25 mouse cellular contexts compared by ENCODE assay signal in genomic region chr1:42916719-42917118, GRCm38 (mm10). TPM values are rescaled to one million over a fixed set of nuclear protein-coding genes. Genes with fewer than 3 reads are reported as not detected.
DNase-seq lines count a peak whose midpoint lies in the region; ATAC-seq and TF ChIP-seq lines count a peak whose summit lies in the region.
"Had no signal": no experiment of that assay in that cellular context is flagged by ENCODE, and none has a peak within 500 bp of the region (broad histone marks: within the 10 kb centered on the region; RNA-seq: fewer than 3 reads in every experiment).

No protein-coding gene starts in this region.

- H3K9me3 ChIP-seq in hindbrain, postnatal 0 days (ENCODE audit: low read length) = no peaks in the 10 kb centered on the region
- H3K9me3 ChIP-seq: embryonic facial prominence, embryonic 10.5 days; embryonic facial prominence, embryonic 12.5 days; forebrain, embryonic 10.5 days; forebrain, embryonic 12.5 days had no signal

- no peak overlapping the region for H3K4me3 ChIP-seq in hindbrain, postnatal 0 days (ENCODE audit: low read length)
- H3K4me3 ChIP-seq: embryonic facial prominence, embryonic 10.5 days; embryonic facial prominence, embryonic 12.5 days; forebrain, embryonic 10.5 days; forebrain, embryonic 12.5 days had no signal

- H3K4me2 ChIP-seq in hindbrain, postnatal 0 days (ENCODE audit: low read depth, low read length) = no peak overlapping the region
- H3K4me2 ChIP-seq: embryonic facial prominence, embryonic 12.5 days; forebrain, embryonic 12.5 days had no signal

- no peaks in the 10 kb centered on the region for H3K36me3 ChIP-seq in splenic B cell, adult 2 months (ENCODE audit: control insufficient read depth, insufficient read depth, low read length, poor library complexity, severe bottlenecking)
- no peaks in the 10 kb centered on the region for H3K36me3 ChIP-seq in hindbrain, postnatal 0 days (ENCODE audit: insufficient read depth, low read length)
- H3K36me3 ChIP-seq: embryonic facial prominence, embryonic 10.5 days; embryonic facial prominence, embryonic 12.5 days; forebrain, embryonic 10.5 days; forebrain, embryonic 12.5 days had no signal

- DNase-seq in A20 (ENCODE audit: low read depth, low spot score) = peak; percentile 10
- peak; percentile 3 for DNase-seq in splenic B cell, adult 2 months (ENCODE audit: low read depth, low spot score)
- DNase-seq in hindbrain, postnatal 0 days (ENCODE audit: low spot score) = no peak
- no peak for DNase-seq in urinary bladder, postnatal 25 days (ENCODE audit: low spot score)
- no peak for DNase-seq in ovary, adult 18-20 months (ENCODE audit: low spot score)
- DNase-seq: adrenal gland, adult 2 months; adrenal gland, postnatal 10 days; adrenal gland, postnatal 25 days; cerebellum, adult 11 months; cerebellum, adult 18-20 months; cerebellum, adult 8-10 months; cerebellum, adult 9-11 months; cerebellum, postnatal 14 days; cerebellum, postnatal 36 days had no signal

- 87% methylated on average over 7 of the region's 7 CpGs for WGBS in hindbrain, postnatal 0 days

- peak; percentile 87 for ATAC-seq in granulocyte monocyte progenitor cell, adult 5-6 weeks (replicated peaks; ENCODE audit: poor library complexity, severe bottlenecking)
- peak; percentile 72 for ATAC-seq in megakaryocyte, adult 5-6 weeks (ENCODE audit: poor library complexity, severe bottlenecking)
- no peak for ATAC-seq in erythroid progenitor cell, adult 5-6 weeks (replicated peaks; ENCODE audit: low FRiP score, poor library complexity, severe bottlenecking)
- no peak for ATAC-seq in hindbrain, postnatal 0 days
- ATAC-seq: forebrain, embryonic 14.5 days; forebrain, embryonic 16.5 days had no signal

- H3K27ac ChIP-seq in hindbrain, postnatal 0 days = no peak overlapping the region
- H3K27ac ChIP-seq: embryonic facial prominence, embryonic 10.5 days; embryonic facial prominence, embryonic 12.5 days; forebrain, embryonic 10.5 days; forebrain, embryonic 12.5 days had no signal

- H3K9ac ChIP-seq in hindbrain, postnatal 0 days (replicated peaks; ENCODE audit: low read length) = no peak overlapping the region
- H3K9ac ChIP-seq: embryonic facial prominence, embryonic 12.5 days; forebrain, embryonic 12.5 days had no signal

- no peak for TF ChIP-seq CTCF in hindbrain, postnatal 0 days (IDR thresholded peaks at IDR 0.05; ENCODE audit: low read depth)

- no peaks in the 10 kb centered on the region for H3K27me3 ChIP-seq in splenic B cell, adult 2 months (ENCODE audit: control insufficient read depth, insufficient read depth, low read length, poor library complexity, severe bottlenecking)
- no peaks in the 10 kb centered on the region for H3K27me3 ChIP-seq in hindbrain, postnatal 0 days (ENCODE audit: insufficient read depth, low read length)
- H3K27me3 ChIP-seq: embryonic facial prominence, embryonic 12.5 days had no signal

- H3K4me1 ChIP-seq in hindbrain, postnatal 0 days (ENCODE audit: insufficient read depth, low read length) = no peaks in the 10 kb centered on the region
- H3K4me1 ChIP-seq: embryonic facial prominence, embryonic 12.5 days; forebrain, embryonic 12.5 days had no signal

RNA-seq across cellular contexts. Expression of gene Gpr45, which starts 36.0 kb away (rescaled TPM):
- 0.51 TPM in 1 of 2 replicates, not detected in the other for total RNA-seq in granulocyte monocyte progenitor cell, adult 5-6 weeks (2014; fragmentation: Nextera tagmentation)
- 0.04 TPM in 1 of 2 replicates, not detected in the other for total RNA-seq in granulocyte monocyte progenitor cell, adult 5-6 weeks (2017)
- total RNA-seq in megakaryocyte, adult 5-6 weeks (2015) = not detected in 2 replicates
- not detected in 2 replicates for total RNA-seq in megakaryocyte, adult 5-6 weeks (2017)
- not detected in 2 replicates for total RNA-seq in erythroid progenitor cell, adult 5-6 weeks (2015; ENCODE audit: low replicate concordance)
- total RNA-seq in erythroid progenitor cell, adult 5-6 weeks (2017; ENCODE audit: low replicate concordance) = not detected in 2 replicates
- total RNA-seq in hindbrain, postnatal 0 days (2014; rRNA removed) = 14.6 and 19.9 TPM in 2 replicates
- polyA plus RNA-seq in hindbrain, postnatal 0 days (2015; fragmentation: Nextera tagmentation; extraction: Ambion mirVana) = 8.4 and 10.4 TPM in 2 replicates
- total RNA-seq: MEL had no signal
- polyA plus RNA-seq: C2C12 had no signal

Comparison
In these comparisons a context has a peak if more than half of its experiments do, and no peak if none do; other contexts are left out.
1. DNase-seq: peak in A20 (single experiment) and splenic B cell, adult 2 months (single experiment); none in hindbrain, postnatal 0 days (single experiment), urinary bladder, postnatal 25 days (single experiment) and ovary, adult 18-20 months (single experiment).
2. ATAC-seq: peak in granulocyte monocyte progenitor cell, adult 5-6 weeks (single experiment) and megakaryocyte, adult 5-6 weeks (single experiment); none in erythroid progenitor cell, adult 5-6 weeks (single experiment) and hindbrain, postnatal 0 days (single experiment).
3. RNA of gene Gpr45, which starts 36.0 kb away (total RNA-seq): 14.6 to 19.9 TPM in hindbrain, postnatal 0 days; 0.04 to 0.51 TPM in granulocyte monocyte progenitor cell, adult 5-6 weeks, not detected in megakaryocyte, adult 5-6 weeks and not detected in erythroid progenitor cell, adult 5-6 weeks; every median in the first group is over 10 times any median in the second.